Mouse (Mus musculus): ENCODE measurements around the gene Pah.

Gene Pah

DNA sequence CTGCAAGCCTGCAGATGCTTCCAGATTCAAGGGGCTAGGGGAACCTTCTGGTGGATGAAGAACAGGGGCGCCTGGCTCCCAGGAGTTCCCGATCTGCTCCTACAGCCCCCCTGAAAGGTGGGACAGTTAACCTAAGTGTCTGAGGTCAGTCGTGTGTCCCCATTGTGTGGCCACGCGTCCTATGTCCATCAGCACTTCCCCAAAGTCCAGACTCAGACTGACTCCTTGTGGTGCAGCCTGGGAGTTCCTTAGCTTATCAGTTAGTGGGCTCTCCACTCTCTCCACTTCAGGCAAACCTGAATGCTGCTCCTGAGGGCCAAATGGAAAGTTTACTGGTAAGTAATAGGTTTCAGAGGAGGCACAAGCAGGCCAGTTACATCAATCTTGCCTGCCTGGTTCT is 19.3 kb upstream of the Pah start:
- intact Hi-C loops (cut with DNase I) = loop anchor here (5.0 kb wide), 1 partner anchor 410 kb away; no protein-coding TSS in a partner anchor

DNA sequence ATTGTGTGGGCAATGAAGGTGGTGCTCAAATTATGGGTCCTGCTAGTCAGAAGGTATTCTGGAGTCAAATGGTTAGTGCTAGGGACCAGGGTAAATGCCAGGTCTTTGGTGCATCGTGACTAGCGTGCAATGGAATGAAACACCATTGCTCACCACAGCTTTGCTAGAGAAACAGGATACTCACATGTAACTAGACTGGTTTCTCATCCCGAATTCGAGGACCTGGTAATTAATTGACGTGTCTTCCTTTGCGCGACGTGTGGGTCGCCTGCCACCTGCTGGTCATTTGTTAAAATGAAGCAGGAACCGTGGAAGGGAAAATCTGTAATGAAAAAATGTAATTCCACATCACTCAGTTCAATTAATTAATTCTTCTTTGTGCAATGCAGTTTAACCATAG is 17.6 kb upstream of the Pah start:
- intact Hi-C loops (cut with DNase I) = loop anchor here (2.0 to 5.0 kb wide), 2 partner anchors 412 to 477 kb away; no protein-coding TSS in a partner anchor

DNA sequence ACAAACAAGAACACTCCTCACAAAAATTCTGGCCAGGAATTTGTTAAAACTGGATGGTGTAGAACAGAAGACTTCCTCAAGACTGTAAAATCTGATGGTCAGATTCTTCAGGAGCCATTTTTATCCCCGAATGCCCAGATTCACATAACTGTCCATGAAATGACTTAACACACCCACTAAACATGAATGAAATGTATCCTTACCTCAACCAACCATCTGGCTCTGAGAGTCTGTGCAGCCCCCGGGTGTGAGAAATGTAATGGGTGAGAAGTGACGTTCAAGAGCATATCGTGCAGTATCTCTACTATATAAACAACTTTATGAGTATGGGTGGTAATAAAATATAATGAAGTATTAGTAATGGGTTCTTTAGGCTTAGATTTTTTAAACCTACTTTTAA is 13.0 kb upstream of the Pah start:
- intact Hi-C loops (cut with DNase I) = no loop called here

DNA sequence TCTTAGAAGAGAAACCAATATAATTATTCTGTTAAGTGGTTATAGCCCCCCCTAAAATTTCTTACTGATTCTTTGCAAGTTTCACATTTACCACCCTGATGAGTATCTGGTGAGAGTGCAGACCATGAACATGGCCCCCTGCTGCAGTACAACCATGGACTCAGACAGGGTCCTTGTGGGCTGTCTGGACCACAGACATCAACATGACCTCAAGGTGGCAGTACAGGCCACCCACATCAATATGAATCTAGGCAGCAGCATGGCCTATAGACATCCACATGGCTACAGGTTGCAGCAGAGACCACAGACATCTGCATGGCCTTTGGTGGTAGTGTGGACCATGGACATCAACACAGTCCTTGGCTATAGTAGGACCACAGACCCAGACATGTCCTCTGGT is 8.5 kb upstream of the Pah start:
- intact Hi-C loops (cut with DNase I) = no loop called here

DNA sequence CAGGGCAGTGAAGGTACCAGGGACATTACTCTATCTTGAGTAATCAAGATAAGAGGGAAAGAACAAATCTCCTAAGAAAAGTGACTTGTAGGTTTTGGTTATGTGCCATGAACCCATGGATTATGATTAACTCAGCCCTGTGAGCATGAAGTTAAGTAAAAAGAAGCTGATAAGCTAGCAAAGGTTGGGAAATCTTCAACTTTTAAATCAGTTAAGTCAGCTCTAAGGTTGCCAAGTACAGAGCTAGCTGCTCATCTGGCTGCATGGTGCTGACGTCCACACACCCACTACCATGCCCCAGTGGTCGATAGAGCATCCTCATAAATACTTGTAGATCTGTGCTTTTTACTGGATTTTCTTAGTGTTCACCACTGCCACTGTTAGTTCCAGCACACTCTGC is 3.0 kb upstream of the Pah start:
- intact Hi-C loops (cut with DNase I) = no loop called here

DNA sequence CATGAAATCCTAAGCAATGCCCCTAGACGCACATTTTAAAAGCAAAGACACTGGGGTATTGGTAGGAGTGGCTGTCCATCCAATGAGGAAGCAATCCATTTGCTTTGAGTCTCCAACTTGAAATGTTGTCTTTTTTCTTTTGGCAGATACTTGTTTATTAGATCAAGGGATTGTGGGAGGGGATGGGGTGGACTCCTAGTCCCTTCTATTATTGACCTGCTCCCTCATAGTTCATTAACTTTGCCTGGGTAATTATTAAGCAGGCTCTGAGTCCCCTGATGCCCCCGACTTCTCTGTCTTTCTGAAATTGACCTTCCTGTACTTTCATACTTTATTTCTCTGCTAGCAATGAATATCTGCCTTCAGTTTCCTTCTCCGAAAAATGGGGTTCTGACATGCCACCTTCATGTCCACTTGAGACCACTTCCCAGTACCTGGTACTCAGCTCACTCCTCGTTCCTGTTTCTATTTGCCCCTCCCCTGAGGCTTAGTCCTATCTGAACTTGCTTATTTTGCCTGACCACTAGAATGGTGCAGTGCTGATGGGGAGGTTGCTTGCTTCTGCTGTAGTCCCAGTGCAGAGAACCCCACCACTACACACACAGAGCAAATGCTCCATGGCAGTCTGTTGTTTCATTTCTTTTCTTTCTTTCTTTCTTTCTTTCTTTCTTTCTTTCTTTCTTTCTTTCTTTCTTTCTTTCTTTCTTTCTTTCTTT is 1.0 kb upstream of the Pah start:
- intact Hi-C loops (cut with DNase I) = no loop called here

DNA sequence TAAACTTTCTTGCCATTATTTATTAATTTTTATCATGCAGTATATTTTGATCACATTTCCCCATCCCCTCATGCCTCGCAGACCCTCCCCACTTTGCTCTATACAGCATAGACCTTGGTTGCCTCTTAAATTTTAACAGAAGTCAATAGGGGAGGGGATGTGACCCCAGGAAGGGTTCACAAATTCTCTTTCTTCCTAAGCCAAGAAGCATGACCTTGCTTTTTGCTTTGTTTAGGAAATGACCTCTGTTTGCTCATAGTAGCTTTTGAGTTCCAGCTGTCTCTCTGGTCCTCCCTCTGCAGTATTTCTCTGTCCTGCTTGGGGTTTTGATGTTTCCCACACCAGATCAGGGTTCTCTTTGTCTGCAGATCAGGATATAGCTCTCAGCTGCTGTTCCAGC is 12.6 kb downstream of the Pah start:
- intact Hi-C loops (cut with DNase I) = no loop called here

DNA sequence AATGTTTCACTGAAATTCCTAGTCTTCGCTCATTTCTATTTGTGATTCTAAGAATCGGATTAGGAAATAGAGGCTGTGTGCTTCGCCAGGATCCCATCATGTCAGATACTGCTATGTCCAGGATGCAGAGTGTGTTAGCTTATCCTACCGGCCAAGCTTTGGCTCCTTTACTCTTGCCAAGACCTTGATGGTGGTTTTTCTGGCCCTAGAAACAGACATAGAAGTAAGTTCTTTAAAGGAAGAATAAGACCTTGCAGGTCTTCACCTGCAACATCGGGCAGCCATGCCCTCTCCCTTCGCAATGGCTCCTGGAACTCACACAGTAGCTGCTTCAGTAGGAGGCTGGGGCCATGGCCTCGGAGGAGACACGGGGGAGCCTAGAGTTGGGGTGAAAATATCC is 24.2 kb downstream of the Pah start:
- intact Hi-C loops (cut with DNase I) = no loop called here

DNA sequence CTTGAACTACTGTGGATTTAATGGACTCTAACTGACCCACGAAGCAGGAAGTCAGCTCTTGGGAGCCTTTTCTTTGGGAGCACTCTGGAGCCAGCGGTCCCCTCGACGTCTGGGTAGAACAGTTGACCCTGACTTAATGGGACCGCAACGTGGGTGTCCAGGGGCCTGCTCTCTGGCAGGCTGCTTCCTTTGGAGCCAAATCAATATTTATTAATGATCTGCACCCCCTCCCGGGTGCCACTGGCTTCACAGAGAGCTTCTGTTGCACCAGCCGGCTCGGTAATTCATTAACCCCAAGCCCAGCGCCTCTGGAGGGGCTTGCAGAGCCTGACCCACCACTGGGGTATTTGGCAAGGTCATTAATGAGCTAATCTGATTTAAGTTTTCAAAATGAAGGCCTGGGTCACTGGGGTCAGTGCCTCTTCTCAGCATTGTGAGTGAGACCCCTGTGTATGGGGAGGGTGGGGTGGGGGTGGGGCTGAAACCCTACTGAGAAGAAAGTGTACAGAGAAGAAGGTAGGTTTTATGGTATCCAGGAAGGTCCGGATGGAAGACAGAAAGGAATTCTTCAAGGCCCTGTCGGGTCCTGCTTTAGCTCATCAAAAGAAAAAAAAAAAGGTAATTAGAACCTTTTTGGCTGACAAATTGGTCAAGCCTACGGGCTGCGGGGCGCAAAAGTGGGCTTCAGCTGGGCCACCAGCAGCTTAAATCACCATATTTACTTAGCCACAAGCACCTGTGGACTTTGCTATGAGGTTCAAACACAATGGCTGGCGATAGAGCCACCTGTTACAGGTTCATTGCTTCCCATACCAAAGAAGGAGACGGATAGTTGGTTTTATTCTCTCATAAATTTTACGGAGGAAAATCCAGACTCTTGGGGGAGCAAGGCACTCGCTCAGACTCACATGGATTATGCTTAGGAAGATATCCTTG is 25.0 kb downstream of the Pah start:
- intact Hi-C loops (cut with DNase I) = no loop called here

DNA sequence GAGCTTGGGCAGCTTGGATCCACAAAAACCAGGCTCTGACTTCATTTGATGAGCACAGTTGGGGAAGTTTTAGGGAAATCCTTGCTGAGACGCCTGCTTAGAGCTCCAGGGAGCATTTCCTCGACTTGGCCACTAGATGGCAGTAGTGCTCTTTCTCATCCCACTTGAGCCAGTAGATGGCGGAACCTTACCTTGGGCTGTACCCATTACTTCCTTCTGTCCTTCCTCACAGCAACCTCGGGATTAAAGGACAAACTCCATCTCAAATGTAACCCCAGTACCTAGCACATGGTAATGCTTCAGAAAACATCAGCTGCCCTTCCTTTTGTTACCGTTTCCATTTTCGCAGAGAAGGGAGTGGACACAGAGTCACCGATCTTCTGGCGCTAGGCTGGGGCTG is 31.1 kb downstream of the Pah start:
- intact Hi-C loops (cut with DNase I) = loop anchor here (2.0 to 5.0 kb wide), 3 partner anchors 100 to 774 kb away; no protein-coding TSS in a partner anchor

DNA sequence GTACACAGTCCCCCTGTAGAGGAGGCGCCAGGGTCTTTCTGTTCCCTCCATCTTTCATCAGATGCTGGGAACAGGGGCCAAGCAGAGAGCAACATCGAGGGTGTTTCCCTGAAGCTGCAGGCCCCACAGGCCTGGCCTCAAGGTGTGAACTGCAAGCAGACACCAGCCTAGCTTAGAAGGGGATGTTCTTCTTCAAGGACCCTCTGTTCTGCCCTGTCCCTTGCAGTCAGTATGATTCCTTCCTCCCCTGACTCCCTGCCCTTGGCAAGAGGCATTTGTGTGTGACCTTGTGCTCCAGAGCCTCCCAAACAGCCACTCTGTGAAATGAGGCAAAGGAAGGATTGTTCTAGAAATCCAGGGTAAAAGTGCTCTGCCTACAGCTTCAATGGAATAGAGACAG is 34.8 kb downstream of the Pah start:
- intact Hi-C loops (cut with DNase I) = no loop called here

DNA sequence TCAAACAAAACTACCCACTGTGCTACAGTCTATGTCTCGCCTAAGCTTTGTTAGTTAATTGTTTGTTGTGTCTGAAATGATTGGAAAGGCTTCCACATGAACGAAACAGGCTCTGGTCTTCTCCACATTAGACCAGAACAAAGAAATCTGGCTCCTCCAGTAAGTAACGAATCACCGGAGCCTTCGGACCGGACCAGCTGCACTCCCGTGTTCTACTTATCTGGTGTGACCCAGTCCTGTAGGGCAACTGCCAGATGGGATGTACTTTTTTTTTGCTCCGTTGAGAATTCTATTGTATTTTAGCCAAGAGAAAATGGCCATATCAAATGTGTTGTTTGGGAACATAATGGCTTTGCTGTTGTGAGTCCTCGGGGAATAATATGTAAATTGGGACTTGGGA is 42.2 kb downstream of the Pah start:
- intact Hi-C loops (cut with DNase I) = no loop called here

DNA sequence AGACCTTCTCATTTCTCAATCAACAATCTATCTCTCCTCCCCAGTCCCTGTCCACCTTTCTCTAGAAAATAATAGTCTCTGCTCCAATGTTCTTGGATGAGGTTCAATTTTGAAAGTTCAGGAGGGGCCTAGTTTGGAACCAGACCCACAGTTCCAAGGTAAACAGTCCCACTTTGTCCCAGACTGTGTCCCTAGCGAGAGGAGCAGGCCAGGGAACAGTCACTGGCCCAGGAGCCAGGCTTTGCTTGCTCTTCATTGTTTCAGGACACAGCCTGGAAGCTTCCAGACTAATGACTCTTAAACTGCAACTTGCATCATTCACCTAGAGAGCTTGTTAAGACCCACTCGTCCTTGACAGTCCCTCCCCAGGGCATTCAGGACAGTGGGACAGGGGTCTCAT is 44.1 kb downstream of the Pah start:
- intact Hi-C loops (cut with DNase I) = no loop called here

DNA sequence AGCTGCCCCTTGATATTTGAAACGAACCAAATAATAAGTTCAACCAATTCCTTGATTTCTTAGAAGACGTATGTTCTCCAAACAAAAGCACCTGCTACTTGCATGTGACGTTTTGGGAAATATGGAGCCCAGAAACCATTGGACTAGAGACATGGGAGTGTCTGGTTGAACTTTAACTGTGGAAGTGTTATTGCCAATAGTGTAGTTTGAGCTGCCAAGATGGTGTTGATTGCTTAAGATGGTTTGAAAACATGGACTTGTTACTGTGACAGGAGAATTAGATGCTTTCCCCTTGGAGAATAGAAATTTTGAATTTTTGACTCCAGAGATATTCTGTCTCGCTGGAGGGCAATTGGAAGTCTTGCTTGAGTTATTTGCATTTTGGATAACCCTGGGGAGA is 50.9 kb downstream of the Pah start:
- intact Hi-C loops (cut with DNase I) = no loop called here

DNA sequence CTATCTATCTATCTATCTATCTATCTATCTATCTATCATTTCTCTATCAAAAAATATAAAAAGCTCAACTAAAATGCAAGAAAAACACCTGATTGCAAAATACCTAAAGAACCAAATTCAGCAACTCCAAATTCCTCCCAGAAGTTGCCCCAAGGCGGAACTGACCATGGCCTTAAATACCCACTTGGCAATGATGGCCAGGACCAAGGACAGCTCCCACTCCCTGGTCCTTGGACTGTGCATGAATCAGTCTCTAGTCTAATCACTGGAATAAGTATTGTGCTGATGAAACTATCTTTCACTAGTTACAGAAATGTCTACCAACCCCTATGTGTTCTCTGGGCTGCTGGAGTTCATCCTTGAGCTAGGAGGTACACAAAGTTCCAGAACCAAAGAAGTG is 65.1 kb downstream of the Pah start:
- intact Hi-C loops (cut with DNase I) = no loop called here

DNA sequence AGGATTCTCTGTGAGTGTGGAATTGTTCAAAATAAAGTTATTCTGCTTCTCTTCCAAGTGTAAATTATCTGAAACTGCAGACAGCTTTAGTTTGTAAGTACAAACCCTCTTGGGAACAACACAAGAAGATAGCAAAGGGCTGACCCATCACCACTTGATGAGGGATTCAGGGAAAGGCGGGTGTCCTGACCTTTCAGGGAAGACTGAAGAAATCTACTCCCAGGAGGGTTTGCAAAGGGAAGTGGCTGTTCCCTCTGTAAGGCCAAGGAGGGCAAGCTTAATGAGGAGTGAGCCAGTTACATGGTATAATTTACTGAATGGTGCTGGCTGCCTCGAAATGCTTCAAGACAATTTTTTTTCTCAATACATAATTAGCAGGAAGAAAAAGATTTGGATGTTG is 72.3 kb downstream of the Pah start:
- intact Hi-C loops (cut with DNase I) = loop anchor here (10.0 kb wide), 1 partner anchor 711 kb away; no protein-coding TSS in a partner anchor

DNA sequence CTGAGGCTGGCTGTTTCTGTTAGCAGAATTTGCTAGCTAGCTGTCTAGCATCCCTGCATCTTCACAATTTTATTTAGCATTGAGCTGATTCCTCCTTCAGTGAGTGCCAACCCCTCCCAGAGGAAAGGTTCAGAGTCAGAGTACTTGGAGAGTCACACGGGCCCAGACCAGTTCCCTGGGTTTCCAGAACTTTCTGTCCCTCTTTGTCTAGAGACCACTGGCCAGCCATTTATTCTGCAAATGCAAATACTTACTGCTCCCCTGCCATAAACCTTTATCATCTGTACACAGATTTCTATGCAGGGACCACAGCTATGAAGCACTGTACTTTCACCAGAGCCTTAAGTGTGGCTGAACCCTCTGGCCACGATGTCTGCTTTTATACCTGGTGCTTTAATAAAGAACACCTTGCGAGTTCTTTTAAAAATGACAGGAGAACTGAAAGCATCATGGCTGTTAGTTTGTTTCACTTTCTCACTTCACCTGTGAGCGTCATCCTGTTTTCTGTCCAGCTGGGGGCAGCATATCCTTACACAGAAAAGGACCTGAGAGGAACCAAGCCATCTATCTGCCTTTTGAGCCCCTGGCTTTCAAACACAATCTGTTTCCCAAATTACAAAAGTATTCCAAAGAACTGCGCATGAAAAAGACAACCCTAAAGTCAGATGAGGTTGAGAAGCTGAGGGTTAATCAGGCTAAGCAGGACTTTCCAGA is 74.9 kb downstream of the Pah start:
- intact Hi-C loops (cut with DNase I) = loop anchor here (10.0 kb wide), 1 partner anchor 708 kb away; no protein-coding TSS in a partner anchor

DNA sequence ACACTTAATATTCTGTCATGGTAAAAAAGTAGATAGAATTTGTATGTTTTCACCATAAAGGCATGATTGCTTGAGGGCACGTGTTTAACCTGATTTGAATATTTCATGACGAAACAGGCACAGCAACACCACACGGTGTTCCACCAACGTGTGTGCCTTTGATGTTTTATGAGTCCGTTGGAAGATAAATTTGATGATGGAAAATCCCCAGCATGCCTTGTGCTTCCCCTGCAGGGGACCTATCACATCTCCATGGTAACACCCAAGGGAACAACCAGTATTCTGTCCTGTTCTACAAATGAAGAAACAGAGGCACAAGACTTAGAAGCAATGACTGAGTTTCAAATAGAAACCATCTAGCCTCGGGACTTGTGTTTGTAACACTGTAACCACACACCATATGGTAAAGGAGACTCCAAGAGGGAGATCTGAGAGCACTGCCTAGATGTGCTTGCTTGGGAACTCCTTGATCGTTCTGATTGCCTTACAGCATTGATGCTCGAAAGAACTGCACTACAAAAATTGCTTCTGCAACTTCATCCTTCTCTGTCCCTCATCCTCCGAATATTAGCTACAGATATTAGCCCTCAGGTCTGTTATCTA is 75.6 kb downstream of the Pah start:
- intact Hi-C loops (cut with DNase I) = loop anchor here (10.0 kb wide), 1 partner anchor 708 kb away; no protein-coding TSS in a partner anchor

DNA sequence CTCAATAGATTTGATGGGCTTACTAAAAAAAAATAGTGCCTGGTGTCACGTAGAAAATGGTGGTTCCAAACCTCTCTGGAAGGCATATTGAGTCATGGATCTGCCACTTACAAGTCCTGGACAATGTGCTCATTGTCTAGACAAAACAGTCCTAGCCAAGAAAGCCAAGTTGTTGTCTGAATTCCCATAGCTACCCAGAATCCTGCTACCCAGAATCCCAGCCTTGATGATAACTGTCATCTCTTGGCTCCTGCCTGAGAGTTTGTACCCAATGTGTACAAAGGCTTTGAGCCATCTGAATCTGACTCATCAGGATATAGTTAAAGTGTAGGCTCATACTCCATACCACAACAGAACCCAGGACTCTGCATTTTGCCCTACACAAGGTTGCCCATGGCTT is 80.6 kb downstream of the Pah start:
- intact Hi-C loops (cut with DNase I) = no loop called here

DNA sequence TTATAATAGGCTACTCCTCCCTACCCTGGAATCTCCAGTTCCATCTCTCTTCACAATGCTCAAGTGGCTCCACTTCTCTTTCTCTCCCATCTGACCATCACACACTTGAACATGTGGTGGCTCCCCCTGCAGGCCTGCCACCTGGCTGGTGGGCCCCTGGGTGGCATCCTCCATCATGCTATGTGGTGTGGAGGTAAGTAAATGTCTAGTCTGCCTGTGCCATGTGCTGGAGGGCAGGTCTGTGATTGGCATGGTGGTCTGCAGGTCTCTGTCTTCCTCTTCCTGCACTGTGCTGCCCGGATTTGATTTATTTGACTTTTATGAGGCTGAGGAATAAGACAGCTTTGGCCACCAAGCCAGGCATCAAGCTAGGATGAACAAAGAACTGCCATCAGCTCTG is 103.6 kb downstream of the Pah start:
- intact Hi-C loops (cut with DNase I) = no loop called here
